Comparison of ENCODE assay signal across 19 mouse cellular contexts in genomic region chr15:51601128-51601855, GRCm38 (mm10).
A peak's percentile ranks its signal among the peaks of the same experiment; 100 is the strongest.
DNase-seq lines count a peak whose midpoint lies in the region; ATAC-seq and TF ChIP-seq lines count a peak whose summit lies in the region.
"Had no signal": no experiment of that assay in that cellular context is flagged by ENCODE, and none has a peak within 500 bp of the region (broad histone marks: within the 10 kb centered on the region; RNA-seq: fewer than 3 reads in every experiment).

No protein-coding gene starts in this region.

- H3K36me3 ChIP-seq in forebrain, embryonic 15.5 days, result no peaks in the 10 kb centered on the region
- no peaks in the 10 kb centered on the region for H3K36me3 ChIP-seq in forebrain, embryonic 12.5 days (replicated peaks)
- H3K36me3 ChIP-seq in midbrain, embryonic 13.5 days, result no peaks in the 10 kb centered on the region
- no peaks in the 10 kb centered on the region for H3K36me3 ChIP-seq in liver, embryonic 12.5 days
- H3K36me3 ChIP-seq in intestine, postnatal 0 days (ENCODE audit: control insufficient read depth, insufficient read depth), result no peaks in the 10 kb centered on the region
- H3K36me3 ChIP-seq: embryonic facial prominence, embryonic 12.5 days; heart, embryonic 10.5 days; hindbrain, embryonic 13.5 days; kidney, embryonic 15.5 days; lung, embryonic 15.5 days had no signal

- no peak overlapping the region for H3K4me2 ChIP-seq in forebrain, embryonic 15.5 days (replicated peaks)
- H3K4me2 ChIP-seq in forebrain, embryonic 12.5 days, result no peak overlapping the region
- H3K4me2 ChIP-seq in midbrain, embryonic 13.5 days (replicated peaks), result peak overlapping the region; percentile 13; the same call in 1 of the 2 replicates
- H3K4me2 ChIP-seq in liver, embryonic 12.5 days, result no peak overlapping the region
- H3K4me2 ChIP-seq in intestine, postnatal 0 days (replicated peaks; ENCODE audit: low read depth), result no peak overlapping the region
- H3K4me2 ChIP-seq: embryonic facial prominence, embryonic 12.5 days; hindbrain, embryonic 13.5 days; kidney, embryonic 15.5 days; liver, embryonic 11.5 days; lung, embryonic 15.5 days had no signal

- WGBS in forebrain, embryonic 15.5 days, result 38% methylated on average over 10 of the region's 10 CpGs
- 50% methylated on average over 10 of the region's 10 CpGs for WGBS in forebrain, embryonic 12.5 days
- 39% methylated on average over 9 of the region's 10 CpGs for WGBS in midbrain, embryonic 13.5 days
- 51% methylated on average over 10 of the region's 10 CpGs for WGBS in liver, embryonic 12.5 days (ENCODE audit: insufficient replicate concordance)
- WGBS in intestine, postnatal 0 days, result 60% methylated on average over 10 of the region's 10 CpGs

- H3K27ac ChIP-seq in forebrain, embryonic 15.5 days (replicated peaks), result no peak overlapping the region
- no peak overlapping the region for H3K27ac ChIP-seq in forebrain, embryonic 12.5 days
- H3K27ac ChIP-seq in midbrain, embryonic 13.5 days, result no peak overlapping the region
- H3K27ac ChIP-seq in liver, embryonic 12.5 days, result no peak overlapping the region
- H3K27ac ChIP-seq in intestine, postnatal 0 days (ENCODE audit: low read depth, low read length), result no peak overlapping the region
- H3K27ac ChIP-seq: embryonic facial prominence, embryonic 12.5 days; gastrocnemius, adult 2 months; heart, embryonic 10.5 days; hindbrain, embryonic 13.5 days; kidney, embryonic 15.5 days; lung, embryonic 15.5 days; macrophage; stomach, postnatal 0 days had no signal

- H3K9me3 ChIP-seq in forebrain, embryonic 15.5 days, result no peaks in the 10 kb centered on the region
- H3K9me3 ChIP-seq in forebrain, embryonic 12.5 days, result no peaks in the 10 kb centered on the region
- no peaks in the 10 kb centered on the region for H3K9me3 ChIP-seq in midbrain, embryonic 13.5 days
- no peaks in the 10 kb centered on the region for H3K9me3 ChIP-seq in liver, embryonic 12.5 days (replicated peaks)
- no peaks in the 10 kb centered on the region for H3K9me3 ChIP-seq in intestine, postnatal 0 days (ENCODE audit: control insufficient read depth)
- H3K9me3 ChIP-seq: embryonic facial prominence, embryonic 12.5 days; heart, embryonic 10.5 days; hindbrain, embryonic 13.5 days; kidney, embryonic 15.5 days; lung, embryonic 15.5 days had no signal

- peak; percentile 78 for ATAC-seq in forebrain, embryonic 15.5 days (replicated peaks)
- no peak for ATAC-seq in forebrain, embryonic 12.5 days (ENCODE audit: low FRiP score)
- 0 out of 2 replicates have a peak, but pooled peaks have one; percentile 55 for ATAC-seq in midbrain, embryonic 13.5 days
- ATAC-seq in liver, embryonic 12.5 days, result no peak
- no peak for ATAC-seq in intestine, postnatal 0 days

- no peaks in the 10 kb centered on the region for H3K27me3 ChIP-seq in forebrain, embryonic 15.5 days
- no peaks in the 10 kb centered on the region for H3K27me3 ChIP-seq in forebrain, embryonic 12.5 days
- H3K27me3 ChIP-seq in midbrain, embryonic 13.5 days, result no peaks in the 10 kb centered on the region
- H3K27me3 ChIP-seq in liver, embryonic 12.5 days (replicated peaks), result no peaks in the 10 kb centered on the region
- no peaks in the 10 kb centered on the region for H3K27me3 ChIP-seq in intestine, postnatal 0 days (replicated peaks; ENCODE audit: control insufficient read depth, insufficient read depth, low read length)
- H3K27me3 ChIP-seq: embryonic facial prominence, embryonic 12.5 days; hindbrain, embryonic 13.5 days; kidney, embryonic 15.5 days; lung, embryonic 15.5 days had no signal

- H3K9ac ChIP-seq in forebrain, embryonic 15.5 days (replicated peaks), result no peak overlapping the region
- no peak overlapping the region for H3K9ac ChIP-seq in forebrain, embryonic 12.5 days
- H3K9ac ChIP-seq in midbrain, embryonic 13.5 days (replicated peaks), result no peak overlapping the region
- H3K9ac ChIP-seq in liver, embryonic 12.5 days, result no peak overlapping the region
- H3K9ac ChIP-seq in intestine, postnatal 0 days (ENCODE audit: low read depth, low read length), result no peak overlapping the region
- H3K9ac ChIP-seq: embryonic facial prominence, embryonic 12.5 days; hindbrain, embryonic 13.5 days; kidney, embryonic 15.5 days; lung, embryonic 15.5 days had no signal

- TF ChIP-seq POLR2A in brain, embryonic 14.5 days (IDR thresholded peaks at IDR 0.05; ENCODE audit: borderline replicate concordance, extremely low read depth, insufficient read depth, insufficient read length, poor library complexity, severe bottlenecking), result no peak

- DNase-seq in ES-CJ7 (ENCODE audit: low read depth, low spot score), result peak; percentile 6
- peak; percentile 79 for DNase-seq in brain, embryonic 14.5 days (ENCODE audit: low read depth)
- DNase-seq: adrenal gland, postnatal 14 days; B cell, adult 2 months; cerebellum, adult 8-10 months; gastrocnemius, adult 2 months had no signal

- no peak for TF ChIP-seq CTCF in brain, embryonic 14.5 days (IDR thresholded peaks at IDR 0.05; ENCODE audit: borderline replicate concordance, extremely low read depth, insufficient read depth, insufficient read length)
- no peak for TF ChIP-seq CTCF in intestine, postnatal 0 days (IDR thresholded peaks at IDR 0.05; ENCODE audit: low read depth)

- no peak overlapping the region for H3K4me3 ChIP-seq in forebrain, embryonic 15.5 days
- H3K4me3 ChIP-seq in forebrain, embryonic 12.5 days (replicated peaks), result no peak overlapping the region
- H3K4me3 ChIP-seq in midbrain, embryonic 13.5 days (replicated peaks), result no peak overlapping the region
- H3K4me3 ChIP-seq in liver, embryonic 12.5 days, result no peak overlapping the region
- H3K4me3 ChIP-seq in intestine, postnatal 0 days (ENCODE audit: low read depth, low read length), result no peak overlapping the region
- H3K4me3 ChIP-seq: embryonic facial prominence, embryonic 12.5 days; gastrocnemius, adult 2 months; heart, embryonic 10.5 days; hindbrain, embryonic 13.5 days; kidney, embryonic 15.5 days; lung, embryonic 15.5 days had no signal

- peaks cover 5% of the 10 kb centered on the region; the same call in 1 of the 2 replicates for H3K4me1 ChIP-seq in forebrain, embryonic 15.5 days
- H3K4me1 ChIP-seq in forebrain, embryonic 12.5 days, result no peaks in the 10 kb centered on the region
- no peaks in the 10 kb centered on the region for H3K4me1 ChIP-seq in midbrain, embryonic 13.5 days (replicated peaks)
- no peaks in the 10 kb centered on the region for H3K4me1 ChIP-seq in liver, embryonic 12.5 days
- H3K4me1 ChIP-seq in intestine, postnatal 0 days (replicated peaks; ENCODE audit: control insufficient read depth, insufficient read depth, low read length), result no peaks in the 10 kb centered on the region
- H3K4me1 ChIP-seq: embryonic facial prominence, embryonic 12.5 days; heart, embryonic 10.5 days; kidney, embryonic 15.5 days; lung, embryonic 15.5 days had no signal

Comparison
In these comparisons a context has a peak if more than half of its experiments do, and no peak if none do; other contexts are left out.
1. ATAC-seq: peak in forebrain, embryonic 15.5 days (single experiment) and midbrain, embryonic 13.5 days (single experiment); none in forebrain, embryonic 12.5 days (single experiment), liver, embryonic 12.5 days (single experiment) and intestine, postnatal 0 days (single experiment).